Mouse (Mus musculus): ENCODE measurements around the gene Rab31. TPM values are rescaled to one million over a fixed set of nuclear protein-coding genes. Genes with fewer than 3 reads are reported as not detected.

Gene Rab31
- polyA plus RNA-seq, 1 experiment from 2014 or later: 75.5 TPM

- Histone ChIP-seq H3K4me1 (peaks cover 19% of the 10 kb centered on the region), H3K9ac (replicated peaks) (no peak overlapping the region), H3K9me3 (no peaks in the 10 kb centered on the region), H3K27ac (replicated peaks) (no peak overlapping the region), H3K4me3 (no peak overlapping the region), H3K36me3 (no peaks in the 10 kb centered on the region), H3K4me2 (replicated peaks) (no peak overlapping the region), H3K27me3 (no peaks in the 10 kb centered on the region)
- no peak for ATAC-seq (replicated peaks)
- WGBS: 86% methylated on average over 4 of the region's 4 CpGs
Measured at GRCm38 (mm10) chr17:65777461-65777860, 4.9 kb upstream of the Rab31 start.

DNA sequence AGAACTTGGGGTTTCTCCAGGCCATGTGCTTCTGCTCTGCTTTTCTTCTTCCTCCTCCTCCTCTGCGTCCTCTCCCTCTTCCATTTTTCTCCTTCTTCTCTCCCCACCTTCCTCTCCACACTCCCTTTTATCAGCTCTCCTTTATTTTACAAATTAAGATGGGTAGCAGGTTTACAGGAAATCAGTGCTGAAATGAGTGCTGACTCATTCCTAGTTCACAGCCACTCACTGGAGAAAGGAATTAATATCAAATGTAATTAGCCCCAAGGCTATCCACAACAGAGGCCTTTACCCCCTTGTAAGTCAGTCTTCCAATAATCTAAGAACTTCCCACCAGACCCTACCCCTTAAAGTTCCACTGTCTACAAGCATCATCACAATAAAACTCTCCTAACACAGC is 3.7 kb upstream of the Rab31 start:
- no peak overlapping the region for H3K27ac ChIP-seq (replicated peaks)
- 91% methylated on average over 1 of the region's 1 CpGs for WGBS
- no peaks in the 10 kb centered on the region for H3K27me3 ChIP-seq
- peaks cover 20% of the 10 kb centered on the region for H3K4me1 ChIP-seq
- no peak overlapping the region for H3K9ac ChIP-seq (replicated peaks)
- ATAC-seq (replicated peaks): no peak
- H3K4me3 ChIP-seq: no peak overlapping the region
- no peaks in the 10 kb centered on the region for H3K36me3 ChIP-seq
- H3K9me3 ChIP-seq: no peaks in the 10 kb centered on the region
- H3K4me2 ChIP-seq (replicated peaks): no peak overlapping the region

GRCm38 (mm10) chr17:65774439-65774838 is 1.9 kb upstream of the Rab31 start:
- Histone ChIP-seq H3K36me3 (no peaks in the 10 kb centered on the region), H3K9ac (replicated peaks) (no peak overlapping the region), H3K4me3 (no peak overlapping the region), H3K27me3 (no peaks in the 10 kb centered on the region), H3K27ac (replicated peaks) (no peak overlapping the region), H3K4me2 (replicated peaks) (no peak overlapping the region), H3K4me1 (peaks cover 27% of the 10 kb centered on the region), H3K9me3 (no peaks in the 10 kb centered on the region)
- 75% methylated on average over 7 of the region's 7 CpGs for WGBS
- no peak for ATAC-seq (replicated peaks)

DNA sequence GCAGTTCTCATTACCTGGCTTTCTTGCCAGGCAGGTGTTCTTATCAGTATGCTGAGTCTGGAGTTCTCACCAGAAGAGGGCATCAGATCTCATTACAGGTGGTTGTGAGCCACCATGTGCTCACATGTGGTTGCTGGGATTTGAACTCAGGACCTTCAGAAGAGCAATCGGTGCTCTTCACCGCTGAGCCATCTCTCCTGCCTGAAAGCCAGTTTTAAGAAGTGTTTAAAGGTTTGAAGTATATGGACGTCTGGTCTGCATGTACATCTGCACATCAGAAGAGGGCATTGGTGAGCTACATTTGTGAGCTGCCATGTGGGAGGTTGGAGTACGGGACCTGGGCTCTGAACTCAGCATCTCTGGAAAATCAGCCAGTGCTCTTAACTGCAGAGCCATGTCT is 1.1 kb upstream of the Rab31 start:
- H3K4me2 ChIP-seq (replicated peaks): no peak overlapping the region
- no peak overlapping the region for H3K9ac ChIP-seq (replicated peaks)
- 59% methylated on average over 4 of the region's 4 CpGs for WGBS
- no peak overlapping the region for H3K4me3 ChIP-seq
- no peaks in the 10 kb centered on the region for H3K27me3 ChIP-seq
- H3K4me1 ChIP-seq: peaks cover 35% of the 10 kb centered on the region
- H3K9me3 ChIP-seq: no peaks in the 10 kb centered on the region
- ATAC-seq (replicated peaks): no peak
- H3K27ac ChIP-seq (replicated peaks): no peak overlapping the region
- H3K36me3 ChIP-seq: no peaks in the 10 kb centered on the region

DNA sequence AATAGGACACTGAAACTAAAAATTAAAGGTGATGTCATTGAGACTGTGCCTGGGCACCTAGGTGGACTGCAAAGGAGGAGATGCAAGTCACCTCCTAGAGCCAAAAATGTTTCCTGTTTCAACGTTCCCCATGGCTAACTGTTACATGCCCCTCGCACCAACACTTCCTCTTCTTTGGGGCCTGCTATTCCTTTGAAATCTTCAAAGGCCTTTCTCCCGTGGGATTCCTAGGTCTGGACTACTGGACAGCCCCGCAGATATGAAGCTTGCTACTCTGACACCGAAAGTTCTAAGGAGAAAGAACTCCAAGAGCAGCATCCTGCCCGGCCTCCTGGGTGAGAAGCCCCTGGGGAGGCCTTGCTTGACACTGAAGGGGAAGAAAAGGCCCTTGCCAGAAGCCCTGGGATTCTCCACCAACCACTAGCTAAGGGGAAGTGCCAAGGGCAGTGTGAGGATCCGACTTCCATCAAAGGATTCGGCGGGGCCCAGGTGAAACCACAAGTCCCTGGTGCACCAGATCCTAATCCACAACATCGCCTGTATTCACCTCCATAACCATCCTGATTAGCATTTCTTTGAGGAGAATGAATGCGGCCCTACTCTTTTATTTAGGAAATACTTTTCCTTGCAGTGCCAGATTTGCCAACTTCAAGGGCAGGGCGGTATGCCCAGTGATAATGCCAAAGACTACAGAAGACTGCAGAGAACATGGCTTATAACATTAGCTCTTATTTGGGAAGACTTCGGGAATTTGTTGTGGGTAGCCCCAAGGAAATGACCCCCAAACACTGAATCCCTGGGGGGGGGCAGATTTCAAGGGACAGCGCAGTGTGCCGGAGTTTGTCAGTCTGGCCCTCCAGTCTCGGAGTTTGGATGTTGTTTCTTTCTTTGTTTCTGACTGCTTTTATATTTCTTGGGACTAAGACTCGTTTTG is 1.3 kb downstream of the Rab31 start:
- Histone ChIP-seq H3K27ac (replicated peaks) (peak overlapping the region; percentile 59; the same call in 1 of the 2 replicates), H3K4me1 (peaks cover 41% of the 10 kb centered on the region)

GRCm38 (mm10) chr17:65768486-65768885 is 4.1 kb downstream of the Rab31 start:
- no peaks in the 10 kb centered on the region for H3K9me3 ChIP-seq
- H3K4me2 ChIP-seq (replicated peaks): 0 out of 2 replicates have a peak overlapping the region, but pooled peaks have one; percentile 0
- no peaks in the 10 kb centered on the region for H3K27me3 ChIP-seq
- no peak overlapping the region for H3K4me3 ChIP-seq
- 44% methylated on average over 5 of the region's 5 CpGs for WGBS
- H3K4me1 ChIP-seq: peaks cover 41% of the 10 kb centered on the region
- H3K27ac ChIP-seq (replicated peaks): 0 out of 2 replicates have a peak overlapping the region, but pooled peaks have one; percentile 6
- no peak overlapping the region for H3K9ac ChIP-seq (replicated peaks)
- H3K36me3 ChIP-seq: no peaks in the 10 kb centered on the region
- ATAC-seq (replicated peaks): 0 out of 2 replicates have a peak, but pooled peaks have one; percentile 21

More for the DNA sequence above, 1.3 kb downstream of the Rab31 start:
- Histone ChIP-seq H3K9ac (replicated peaks) (peak overlapping the region; percentile 87), H3K27me3 (no peaks in the 10 kb centered on the region), H3K4me2 (replicated peaks) (peak overlapping the region; percentile 91), H3K9me3 (no peaks in the 10 kb centered on the region), H3K4me3 (peak overlapping the region; percentile 84), H3K36me3 (no peaks in the 10 kb centered on the region)
- WGBS: 16% methylated on average over 17 of the region's 17 CpGs
- ATAC-seq (replicated peaks): no peak

DNA sequence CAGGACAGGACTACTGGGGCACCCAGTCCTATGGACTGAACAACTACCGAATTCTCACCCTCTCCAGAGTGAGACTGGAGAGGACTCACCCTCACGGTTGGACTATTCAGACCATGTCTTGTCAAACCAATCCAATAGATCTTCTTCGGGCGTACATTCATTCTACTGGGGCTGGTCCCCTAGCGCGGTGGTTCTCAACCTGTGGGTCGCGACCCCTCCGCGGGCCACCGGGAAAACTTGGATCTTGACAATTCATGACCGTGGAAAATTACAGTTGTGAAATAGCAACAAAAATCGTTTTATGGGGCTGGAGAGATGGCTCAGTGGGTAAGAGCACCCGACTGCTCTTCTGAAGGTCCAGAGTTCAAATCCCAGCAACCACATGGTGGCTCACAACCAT is 9.3 kb downstream of the Rab31 start:
- Histone ChIP-seq H3K4me1 (peaks cover 2% of the 10 kb centered on the region), H3K4me3 (no peak overlapping the region), H3K36me3 (peaks cover 7% of the 10 kb centered on the region), H3K27ac (replicated peaks) (no peak overlapping the region), H3K9ac (replicated peaks) (no peak overlapping the region), H3K27me3 (no peaks in the 10 kb centered on the region), H3K9me3 (no peaks in the 10 kb centered on the region), H3K4me2 (replicated peaks) (no peak overlapping the region)
- 97% methylated on average over 14 of the region's 14 CpGs for WGBS
- ATAC-seq (replicated peaks): no peak

DNA sequence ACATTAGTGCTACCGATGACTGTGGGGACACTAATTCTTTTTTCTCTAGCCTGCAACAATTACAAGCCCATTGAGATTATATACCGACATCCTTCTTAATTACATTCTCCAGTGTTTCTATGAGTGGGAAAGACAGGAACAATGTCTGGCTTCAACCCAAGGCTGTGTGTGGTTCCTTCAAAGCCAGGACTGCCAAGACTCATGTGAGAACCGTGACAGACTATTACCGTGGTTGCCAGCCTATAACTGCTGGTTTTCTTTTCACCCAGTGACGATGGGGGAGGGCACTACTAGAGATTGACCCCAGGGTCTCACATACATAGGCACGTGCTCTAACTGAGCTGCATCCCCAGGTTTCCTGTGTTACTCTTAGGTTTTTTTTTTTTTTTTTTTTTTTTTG is 15.4 kb downstream of the Rab31 start:
- WGBS: 40% methylated on average over 6 of the region's 6 CpGs
- Histone ChIP-seq H3K9me3 (no peaks in the 10 kb centered on the region), H3K36me3 (peaks cover 3% of the 10 kb centered on the region; the same call in 1 of the 2 replicates), H3K9ac (replicated peaks) (no peak overlapping the region), H3K27ac (replicated peaks) (no peak overlapping the region), H3K4me3 (no peak overlapping the region), H3K27me3 (no peaks in the 10 kb centered on the region), H3K4me1 (no peaks in the 10 kb centered on the region), H3K4me2 (replicated peaks) (no peak overlapping the region)
- no peak for ATAC-seq (replicated peaks)

DNA sequence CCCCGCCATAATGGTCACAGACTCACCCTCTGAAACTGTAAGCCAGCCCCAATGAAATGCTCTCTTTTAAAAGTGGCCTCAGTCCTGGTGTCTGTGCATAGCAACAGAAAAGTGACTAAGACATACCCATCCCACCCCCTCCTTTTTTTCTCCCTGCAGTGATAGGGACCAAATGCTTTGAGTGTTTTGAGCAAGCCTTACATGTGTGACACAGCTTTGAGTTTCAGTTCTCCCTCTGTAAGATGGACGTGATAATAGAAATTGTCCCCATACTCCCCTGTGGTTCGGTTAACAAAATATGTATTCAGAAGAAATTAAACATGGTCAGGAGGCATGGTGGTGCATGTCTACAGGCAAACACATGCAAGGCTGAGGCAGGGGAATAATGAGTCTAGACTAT is 16.7 kb downstream of the Rab31 start:
- H3K36me3 ChIP-seq: peaks cover 3% of the 10 kb centered on the region; the same call in 1 of the 2 replicates

GRCm38 (mm10) chr17:65753130-65753529 is 19.4 kb downstream of the Rab31 start:
- Histone ChIP-seq H3K27ac (replicated peaks) (no peak overlapping the region), H3K4me1 (no peaks in the 10 kb centered on the region), H3K4me3 (no peak overlapping the region), H3K36me3 (no peaks in the 10 kb centered on the region), H3K4me2 (replicated peaks) (no peak overlapping the region), H3K27me3 (no peaks in the 10 kb centered on the region), H3K9ac (replicated peaks) (no peak overlapping the region), H3K9me3 (no peaks in the 10 kb centered on the region)
- 93% methylated on average over 6 of the region's 6 CpGs for WGBS
- ATAC-seq (replicated peaks): no peak

More for the DNA sequence above, 16.7 kb downstream of the Rab31 start:
- H3K4me2 ChIP-seq (replicated peaks): no peak overlapping the region
- no peaks in the 10 kb centered on the region for H3K27me3 ChIP-seq
- no peak overlapping the region for H3K4me3 ChIP-seq
- no peak overlapping the region for H3K27ac ChIP-seq (replicated peaks)
- no peaks in the 10 kb centered on the region for H3K4me1 ChIP-seq
- WGBS: 94% methylated on average over 3 of the region's 3 CpGs
- no peak for ATAC-seq (replicated peaks)
- H3K9ac ChIP-seq (replicated peaks): no peak overlapping the region
- no peaks in the 10 kb centered on the region for H3K9me3 ChIP-seq

DNA sequence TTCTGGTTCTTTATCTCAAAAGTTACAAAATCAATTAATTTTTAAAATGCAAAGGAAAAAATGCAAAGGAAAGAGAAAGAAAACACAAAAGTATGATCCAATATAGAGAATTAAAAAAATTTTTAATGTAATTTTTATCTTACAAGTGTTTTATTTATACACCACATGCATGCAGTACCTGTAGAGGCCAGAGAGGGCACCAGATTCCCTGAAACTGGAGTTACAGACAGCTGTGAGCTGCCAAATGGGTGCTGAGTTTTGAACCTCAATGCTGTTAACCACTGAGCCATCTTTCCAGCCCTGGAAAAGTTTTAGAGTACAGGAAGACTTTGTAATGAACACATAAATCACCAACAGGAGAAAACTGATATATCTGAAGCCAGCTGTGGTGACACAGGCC is 22.3 kb downstream of the Rab31 start:
- Histone ChIP-seq H3K9ac (replicated peaks) (no peak overlapping the region), H3K27me3 (no peaks in the 10 kb centered on the region), H3K36me3 (no peaks in the 10 kb centered on the region), H3K27ac (replicated peaks) (no peak overlapping the region), H3K4me3 (no peak overlapping the region), H3K4me2 (replicated peaks) (no peak overlapping the region), H3K9me3 (no peaks in the 10 kb centered on the region), H3K4me1 (no peaks in the 10 kb centered on the region)
- ATAC-seq (replicated peaks): no peak

DNA sequence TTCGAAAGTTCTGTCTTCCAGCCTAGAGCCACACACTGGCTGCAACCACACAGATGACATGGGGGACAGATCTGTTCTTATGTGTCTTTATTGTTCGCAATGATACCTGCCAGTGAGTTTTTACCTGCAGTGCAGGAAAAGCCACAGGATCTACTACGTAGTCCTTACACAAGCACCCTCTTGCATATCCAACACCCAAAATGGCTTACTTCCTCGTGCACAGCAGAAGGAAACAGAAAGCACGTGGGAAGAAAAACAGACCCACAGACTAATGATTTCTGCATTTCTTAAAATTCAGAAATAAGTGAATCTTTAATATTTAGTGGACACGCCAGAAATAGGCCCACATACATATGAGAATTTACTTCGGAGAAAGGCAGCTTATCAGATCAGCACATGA is 22.7 kb downstream of the Rab31 start:
- H3K9me3 ChIP-seq: no peaks in the 10 kb centered on the region
- H3K4me1 ChIP-seq: no peaks in the 10 kb centered on the region
- H3K4me3 ChIP-seq: no peak overlapping the region
- no peak overlapping the region for H3K27ac ChIP-seq (replicated peaks)
- 95% methylated on average over 7 of the region's 7 CpGs for WGBS
- no peaks in the 10 kb centered on the region for H3K27me3 ChIP-seq
- no peak overlapping the region for H3K9ac ChIP-seq (replicated peaks)
- no peak overlapping the region for H3K4me2 ChIP-seq (replicated peaks)
- H3K36me3 ChIP-seq: no peaks in the 10 kb centered on the region
- ATAC-seq (replicated peaks): no peak

All from forebrain, embryonic 15.5 days (tissue).